Mouse (Mus musculus) gastrocnemius, adult 8-10 months (tissue): ENCODE measurements around the gene Fbxl12. TPM values are rescaled to one million over a fixed set of nuclear protein-coding genes. Genes with fewer than 3 reads are reported as not detected.
"Not testable (repeated sequence)": the region's sequence is repeated elsewhere in the genome, so short reads cannot be mapped to it uniquely, and the experiment has no call there.

Experiments
- DNase-seq, 2 experiments: peaks; one replicate each; pipeline ENCODE4 v3.0.0; 2022; ENCODE audit warnings: low spot score in 2 of 2
- total RNA-seq, 4 experiments: library from RNA; stranded (reverse); gene quantifications; 2 replicates each; pipeline ENCODE4 v1.2.4; 2022

The Fbxl12 gene
- total RNA-seq, 4 experiments from 2014 or later: 3.8 to 5.9 (median 4.7) TPM

DNA sequence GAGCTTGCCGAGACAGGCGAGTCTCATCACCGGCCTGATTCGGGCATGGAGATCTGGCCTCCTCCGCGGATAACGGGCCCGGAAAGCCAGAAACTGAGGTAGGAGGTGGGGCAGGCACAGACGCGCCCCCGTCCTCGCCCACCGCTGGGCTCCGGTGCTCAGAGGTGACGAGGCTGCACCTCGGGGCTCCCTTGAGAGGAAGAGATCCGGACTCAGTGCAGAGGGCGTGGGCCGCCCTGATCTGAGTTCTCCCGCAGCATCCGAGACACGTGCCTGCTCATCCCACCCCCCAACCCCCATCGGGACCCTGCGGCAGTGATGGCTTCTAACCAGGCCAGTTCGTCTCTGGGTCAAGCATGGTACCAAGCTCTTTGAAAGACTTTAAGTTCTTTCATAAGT lies 7.7 kb upstream of the Fbxl12 start:
- DNase-seq: no peak

DNA sequence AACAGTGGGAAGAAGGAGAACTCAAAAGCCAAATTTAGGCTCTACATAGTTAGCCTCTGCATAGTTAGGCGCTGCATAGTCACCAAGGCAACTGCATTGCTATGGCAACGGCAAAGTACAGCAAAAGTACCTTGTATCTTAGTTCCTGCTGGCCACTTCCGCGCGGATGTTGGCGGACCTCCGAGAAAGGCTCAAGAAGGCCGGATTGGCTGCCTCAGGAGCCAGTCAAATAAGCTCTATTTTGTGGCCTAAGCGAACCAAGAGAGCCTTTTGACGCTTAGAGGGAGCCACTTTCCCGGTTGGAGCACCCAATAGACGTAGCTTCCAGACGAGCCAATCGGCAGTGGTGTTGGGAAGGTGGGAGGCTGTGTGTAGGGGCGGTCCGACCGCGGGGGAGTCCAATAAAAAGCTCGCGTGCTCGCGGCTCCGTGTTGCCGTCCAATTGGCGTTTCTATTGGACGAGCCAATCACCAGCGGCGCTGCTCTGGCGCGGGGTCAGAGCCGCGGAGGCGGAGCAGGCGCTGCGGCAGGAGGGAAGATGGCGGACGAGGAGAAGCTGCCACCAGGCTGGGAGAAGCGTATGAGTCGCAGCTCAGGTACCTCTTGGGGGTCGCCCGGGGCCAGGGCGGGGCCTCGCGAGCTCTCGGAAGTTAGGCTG lies 7.2 kb upstream of the Fbxl12 start, which contains the start of gene Pin1:
Gene Pin1, plus strand, starts transcription at position 494 of the 658 bp plus-strand sequence.
- DNase-seq: peak; percentile 94 to 98

DNA sequence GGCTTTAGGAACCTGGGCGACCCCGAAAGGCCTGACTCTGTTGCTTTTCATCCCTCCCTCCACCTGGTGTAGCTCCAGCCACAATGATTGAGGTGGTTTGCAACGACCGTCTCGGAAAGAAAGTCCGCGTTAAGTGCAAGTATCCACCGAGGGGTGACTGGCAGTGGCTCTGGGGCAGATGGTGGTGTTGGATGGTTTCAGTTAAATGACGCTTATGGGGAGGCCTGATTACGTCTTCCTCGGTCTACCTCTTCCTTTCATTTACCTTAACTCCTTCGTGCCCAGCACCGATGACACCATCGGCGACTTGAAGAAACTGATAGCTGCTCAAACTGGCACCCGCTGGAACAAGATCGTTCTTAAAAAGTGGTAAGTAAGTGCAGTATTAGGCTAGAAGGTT lies 554 bp upstream of the Fbxl12 start:
- no peak for DNase-seq

DNA sequence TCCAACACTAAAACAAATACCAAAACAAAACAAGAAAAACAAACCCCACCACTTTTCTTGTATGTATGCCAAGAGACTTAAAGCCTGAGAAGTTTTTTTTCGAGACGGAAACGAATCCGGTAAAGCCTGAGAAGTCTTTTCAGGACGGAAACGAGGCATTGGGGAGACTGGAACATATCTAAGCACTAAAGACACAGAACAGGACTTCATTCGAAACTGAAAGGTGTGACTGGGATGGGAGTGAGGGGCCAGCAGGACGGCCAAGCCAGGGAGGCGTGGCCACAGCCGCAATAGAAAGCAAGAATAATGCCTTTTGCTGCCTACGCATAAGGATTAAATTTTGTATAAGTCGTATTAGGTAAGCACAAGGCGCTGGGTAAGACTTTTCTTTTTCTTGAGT lies 786 bp downstream of the Fbxl12 start:
- no peak for DNase-seq

DNA sequence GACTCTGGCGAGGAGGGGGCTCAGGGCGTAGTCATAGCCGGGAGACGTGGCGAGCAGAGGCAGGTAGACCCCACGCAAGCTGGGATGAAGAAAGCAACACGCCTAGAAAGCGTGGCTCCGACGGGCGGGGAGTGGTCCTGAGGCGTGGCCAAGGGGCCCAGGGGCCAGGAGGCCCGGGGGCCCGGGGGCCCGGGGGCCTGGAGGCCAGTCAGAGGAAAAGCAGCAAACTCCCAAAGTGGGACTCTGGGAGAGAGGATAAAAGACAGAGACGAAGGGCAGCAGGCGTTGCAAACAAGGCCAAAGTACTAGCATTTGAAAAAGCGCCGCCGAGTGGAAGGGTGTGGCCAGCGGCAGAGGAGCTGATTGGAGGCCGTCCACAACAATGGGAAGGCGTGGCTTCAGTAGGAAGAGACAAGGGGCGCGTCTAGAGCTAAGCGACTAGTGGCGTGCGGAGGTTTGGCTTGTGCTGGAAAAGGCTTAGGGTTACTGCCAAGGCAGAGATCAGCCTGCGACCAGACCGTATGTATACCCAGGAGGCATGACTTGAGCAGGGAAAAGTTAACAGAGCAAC lies 1.6 kb downstream of the Fbxl12 start:
- DNase-seq: peak; percentile 39 to 57

DNA sequence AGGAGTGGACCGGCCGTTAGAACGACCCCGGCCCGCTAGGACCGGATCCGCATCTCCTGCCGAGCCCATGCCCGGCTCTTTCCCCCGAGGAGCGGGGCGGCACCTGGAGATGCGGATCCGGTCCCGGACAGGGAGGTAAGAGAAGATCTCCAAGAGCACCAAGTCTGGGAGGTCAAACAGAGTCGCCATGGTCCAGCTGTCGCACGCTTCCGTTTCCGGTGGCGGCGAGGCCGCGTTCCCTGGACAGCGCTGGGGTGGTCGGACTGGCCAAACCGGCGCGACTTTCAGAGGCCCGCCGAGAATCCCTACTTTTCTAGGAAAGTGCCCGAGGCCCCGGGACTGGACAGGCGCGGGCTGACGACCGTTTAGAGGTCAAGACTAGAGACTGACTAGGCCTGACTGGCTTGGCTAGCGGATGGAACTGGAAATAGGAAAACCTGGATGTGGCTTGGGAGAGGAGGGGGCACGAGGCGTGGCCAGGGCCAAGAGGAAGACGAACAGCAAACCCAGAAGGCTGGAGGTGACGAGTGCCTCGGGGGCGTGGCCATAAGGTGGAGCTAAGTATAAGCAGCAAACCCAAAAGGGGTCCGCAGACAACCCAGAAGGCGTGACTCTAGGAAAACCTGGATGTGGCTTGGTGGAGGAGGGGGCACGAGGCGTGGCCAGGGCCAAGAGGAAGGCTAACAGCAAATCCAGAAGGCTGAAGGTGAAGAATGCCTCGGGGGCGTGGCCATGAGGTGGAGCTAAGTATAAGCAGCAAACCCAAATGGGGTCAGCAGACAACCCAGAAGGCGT lies 2.3 kb downstream of the Fbxl12 start, which contains the start of gene Ubl5:
Gene Ubl5, plus strand, starts transcription at position 778 of the 795 bp plus-strand sequence.
- DNase-seq: no peak

DNA sequence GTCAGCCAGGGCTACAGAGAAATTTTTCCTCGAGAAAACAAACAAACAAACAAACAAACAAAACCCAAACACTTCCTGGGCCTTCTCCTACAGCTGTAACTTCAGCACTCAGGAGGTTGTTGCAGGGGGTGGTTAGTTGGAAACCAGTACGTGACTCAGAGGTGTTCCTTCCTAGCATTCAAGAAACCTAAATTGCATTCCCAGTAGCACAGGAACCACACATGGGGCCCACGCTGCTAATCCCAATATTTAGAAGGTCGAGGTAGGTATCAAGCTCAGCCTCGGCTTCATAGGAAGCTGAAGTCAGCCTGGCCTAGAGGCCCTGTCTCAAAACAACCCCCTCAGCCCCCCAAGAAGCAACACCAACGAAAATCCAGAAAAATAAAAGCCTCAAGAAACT lies 3.1 kb downstream of the Fbxl12 start:
- DNase-seq: no peak

DNA sequence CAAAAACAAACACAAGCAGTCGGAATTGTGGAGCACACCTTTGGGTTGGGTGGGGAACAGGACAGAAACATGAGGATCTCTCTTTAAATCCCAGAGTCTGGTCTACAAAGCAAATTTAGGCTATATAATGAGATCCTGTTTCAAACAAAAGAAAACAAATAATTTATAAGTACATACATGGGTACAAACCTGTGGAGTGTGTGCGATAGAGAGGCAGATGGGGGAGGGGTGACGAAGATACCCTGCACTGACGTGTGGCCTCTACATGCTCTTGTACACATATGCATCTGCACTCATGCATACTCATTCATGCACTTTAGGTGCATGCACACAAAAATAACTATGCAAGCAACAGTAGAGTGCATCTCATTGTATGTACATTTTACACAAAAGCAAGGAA lies 5.1 kb downstream of the Fbxl12 start:
- DNase-seq: no peak

DNA sequence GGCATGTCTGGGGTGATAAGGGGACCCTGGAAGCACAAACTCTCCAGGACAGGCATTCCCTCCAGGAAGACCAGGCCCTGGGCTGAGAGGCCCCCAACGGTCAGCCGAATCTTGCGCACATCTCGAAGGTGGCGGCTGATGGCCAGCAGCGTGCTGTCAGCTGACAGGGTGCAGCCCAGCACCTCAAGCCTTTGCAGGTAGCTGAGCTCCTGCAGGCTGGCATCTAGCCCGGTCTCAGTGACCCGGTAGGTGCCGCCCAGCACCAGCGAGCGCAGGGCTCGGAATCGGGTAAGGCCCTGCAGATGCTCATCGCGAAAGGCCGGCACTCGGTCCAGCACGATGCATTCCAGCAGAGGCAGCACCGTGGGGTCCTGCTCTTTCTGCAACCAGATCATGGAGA lies 6.0 kb downstream of the Fbxl12 start:
- DNase-seq: no peak

DNA sequence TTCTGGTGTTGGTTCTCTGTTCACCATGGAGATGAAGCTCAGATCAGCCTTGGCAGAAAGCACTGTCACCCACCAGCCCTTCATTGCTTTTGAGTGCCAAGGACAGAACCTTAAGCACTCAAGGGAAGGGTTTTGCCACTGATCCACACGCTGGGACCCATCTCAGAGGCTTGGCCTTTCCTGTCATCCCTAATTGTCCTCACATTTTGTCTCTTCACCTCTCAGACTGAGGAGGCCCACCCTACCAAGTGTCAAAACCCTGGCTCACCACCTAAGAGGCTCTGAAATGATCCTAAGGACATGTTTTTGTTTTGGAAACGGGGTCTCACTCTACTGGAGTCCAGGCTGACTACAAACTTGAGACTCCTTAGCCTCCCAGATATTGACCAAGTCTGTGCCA lies 7.8 kb downstream of the Fbxl12 start:
- DNase-seq: no peak

DNA sequence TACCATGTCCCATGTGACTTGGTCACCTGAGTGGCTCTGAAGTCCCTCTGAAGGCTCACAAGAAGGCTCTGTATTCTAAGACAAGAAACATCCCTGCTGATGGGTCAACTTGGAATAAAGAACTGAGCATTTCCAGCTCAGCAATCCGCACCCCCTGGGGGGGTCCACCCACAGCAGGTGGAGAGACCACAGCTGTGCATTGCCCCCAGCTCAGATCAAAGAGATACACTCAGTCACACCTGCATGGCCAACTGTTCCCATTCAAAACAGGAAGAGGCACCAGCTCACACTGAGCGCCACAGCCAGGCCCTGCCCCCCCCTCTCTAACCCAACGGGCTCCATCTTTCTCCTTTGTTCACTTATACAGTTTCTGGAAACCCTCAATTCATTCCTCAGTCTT lies 8.3 kb downstream of the Fbxl12 start:
- no peak for DNase-seq

DNA sequence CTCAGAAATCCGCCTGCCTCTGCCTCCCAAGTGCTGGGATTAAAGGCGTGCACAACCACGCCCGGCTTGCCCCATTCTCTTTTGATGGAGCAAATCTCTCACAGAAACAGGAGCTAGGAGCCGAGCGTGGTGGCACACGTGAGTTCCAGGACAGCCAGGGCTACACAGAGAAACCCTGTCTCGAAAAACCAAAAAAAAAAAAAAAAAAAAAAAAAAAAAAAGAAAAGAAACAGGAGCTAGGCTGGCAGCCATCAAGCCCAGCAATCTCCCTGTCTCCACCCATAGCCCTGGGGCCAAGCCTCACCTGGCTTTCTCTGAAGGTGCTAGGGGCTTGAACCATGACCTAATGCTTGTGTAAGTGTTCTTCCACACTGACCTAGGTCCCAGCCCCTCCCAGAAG lies 8.9 kb downstream of the Fbxl12 start:
- not testable (repeated sequence) for DNase-seq

DNA sequence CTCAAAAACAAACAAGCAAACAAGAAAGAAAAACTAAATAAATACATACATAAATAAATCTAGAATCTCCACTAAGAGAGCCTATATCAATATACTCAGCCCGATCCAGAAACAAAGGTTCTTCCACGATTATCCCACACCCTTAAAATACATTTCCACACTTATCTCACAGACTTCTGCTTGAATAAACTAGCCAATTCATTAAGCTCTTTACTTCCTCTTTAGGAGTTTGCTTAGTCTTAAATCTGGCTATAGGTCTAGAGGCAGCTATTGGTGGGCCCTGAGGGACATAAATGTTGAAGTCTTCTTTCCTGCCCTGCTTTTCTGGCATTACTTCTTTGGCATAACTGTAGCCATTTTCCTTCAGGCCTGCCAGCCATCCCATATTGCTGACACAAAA lies 13.2 kb downstream of the Fbxl12 start:
- no peak for DNase-seq

DNA sequence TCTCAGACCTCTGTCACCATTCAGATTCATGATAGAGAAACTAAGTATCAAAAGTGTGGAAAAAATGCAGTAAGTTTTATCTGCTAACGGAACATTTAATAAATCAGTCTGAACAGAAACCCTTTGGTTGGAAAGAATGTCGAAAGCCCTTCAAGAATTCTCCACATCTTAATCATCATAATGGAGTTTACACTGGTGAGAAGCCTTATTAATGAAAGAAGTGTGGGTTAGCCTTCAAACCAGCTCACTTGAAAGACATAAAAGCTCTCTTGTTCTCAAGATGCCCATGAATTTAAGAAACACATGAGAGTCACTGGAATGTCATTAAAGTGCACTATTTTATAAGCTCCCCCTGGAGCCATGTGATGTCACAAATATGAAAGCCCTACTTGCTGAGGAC lies 27.9 kb downstream of the Fbxl12 start:
- no peak for DNase-seq

DNA sequence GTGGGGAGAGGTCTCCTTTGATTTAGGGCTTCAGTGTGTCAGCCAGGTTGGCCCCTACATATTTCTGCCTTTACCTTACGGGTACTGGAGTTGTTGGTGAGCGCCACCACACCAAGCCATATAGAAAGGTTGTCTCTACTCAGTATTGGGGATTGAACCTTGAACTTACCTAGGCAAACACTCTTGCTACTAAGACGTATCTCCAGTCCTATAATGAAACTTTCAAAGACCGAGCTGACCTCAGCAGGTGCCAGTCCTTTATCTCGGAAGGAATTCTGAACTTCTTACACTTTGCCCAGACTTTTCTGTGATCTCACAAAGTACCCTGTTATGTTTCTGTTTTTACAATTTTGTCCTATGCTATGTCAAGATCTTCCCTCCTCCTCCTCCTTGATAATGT lies 32.6 kb downstream of the Fbxl12 start:
- no peak for DNase-seq

DNA sequence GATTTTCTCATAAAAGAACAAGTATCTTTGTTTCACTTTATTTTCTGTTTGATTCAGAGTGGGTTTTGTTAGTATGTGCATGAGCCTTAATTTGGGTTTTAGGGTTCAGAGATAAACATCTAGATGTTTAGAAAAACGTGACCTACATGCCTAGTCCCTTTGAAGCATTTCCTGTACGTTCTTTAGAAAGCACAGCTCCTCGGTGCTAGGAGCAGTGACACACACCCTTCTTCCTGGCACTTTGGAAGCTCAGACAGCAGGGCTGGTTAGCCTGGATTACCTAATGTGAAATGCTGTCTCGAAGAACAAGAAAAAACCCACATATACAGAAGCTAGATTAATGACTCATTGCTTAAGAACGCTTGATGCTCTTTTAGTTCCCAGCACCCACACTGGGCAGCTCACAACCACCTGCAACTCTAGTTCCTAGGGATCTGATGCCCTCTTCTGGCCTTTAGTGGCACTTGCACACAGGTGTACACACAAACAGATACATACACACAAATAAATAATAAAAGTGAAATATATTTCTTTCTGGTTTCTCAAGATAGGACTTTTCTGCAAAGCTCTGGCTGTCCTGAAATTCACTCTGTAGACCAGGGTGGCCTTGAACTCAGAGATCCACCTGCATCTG lies 34.6 kb downstream of the Fbxl12 start:
- no peak for DNase-seq

DNA sequence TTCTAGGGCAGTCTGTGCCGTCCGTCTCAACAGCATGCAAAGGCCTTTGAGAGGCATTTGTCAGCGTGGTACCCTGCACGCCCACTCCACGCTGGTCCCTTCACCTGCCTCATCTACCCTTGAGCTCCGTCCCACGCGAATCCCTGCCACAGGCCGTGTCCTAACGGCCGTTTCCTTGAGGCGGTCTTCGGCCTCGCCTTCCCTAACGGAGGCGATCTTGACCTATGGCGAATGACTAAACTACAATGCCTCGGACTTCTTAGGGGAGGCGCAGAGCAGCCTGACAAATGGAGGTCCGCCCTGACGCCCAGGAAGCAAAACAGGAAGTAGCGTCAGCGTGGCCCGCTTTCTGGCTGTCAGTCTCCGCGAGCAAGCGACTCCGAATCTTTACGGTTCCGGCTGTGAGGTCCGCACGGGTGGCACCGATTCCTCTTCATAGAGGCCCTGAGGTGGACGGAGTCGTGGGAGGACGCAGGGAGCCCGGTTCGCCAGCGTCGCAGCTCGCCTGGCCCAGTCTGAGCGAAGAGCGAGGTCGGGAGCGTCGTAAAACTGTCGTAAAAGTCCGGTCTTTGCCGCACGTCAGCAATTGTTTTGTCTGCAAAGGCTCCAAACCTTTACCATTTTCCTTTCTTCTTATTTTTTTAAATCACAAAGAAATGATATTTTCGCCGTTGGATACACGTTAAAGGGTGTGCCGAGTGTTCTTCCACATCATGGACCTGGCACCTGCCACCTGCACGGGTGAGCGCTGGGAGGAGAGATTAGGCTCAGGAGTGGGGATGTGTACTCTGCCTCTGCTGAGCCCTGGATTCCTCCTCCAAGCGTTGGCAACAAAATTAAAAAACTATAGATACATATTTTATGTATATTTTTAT lies 37.2 kb downstream of the Fbxl12 start:
- DNase-seq: peak; percentile 66 to 70

DNA sequence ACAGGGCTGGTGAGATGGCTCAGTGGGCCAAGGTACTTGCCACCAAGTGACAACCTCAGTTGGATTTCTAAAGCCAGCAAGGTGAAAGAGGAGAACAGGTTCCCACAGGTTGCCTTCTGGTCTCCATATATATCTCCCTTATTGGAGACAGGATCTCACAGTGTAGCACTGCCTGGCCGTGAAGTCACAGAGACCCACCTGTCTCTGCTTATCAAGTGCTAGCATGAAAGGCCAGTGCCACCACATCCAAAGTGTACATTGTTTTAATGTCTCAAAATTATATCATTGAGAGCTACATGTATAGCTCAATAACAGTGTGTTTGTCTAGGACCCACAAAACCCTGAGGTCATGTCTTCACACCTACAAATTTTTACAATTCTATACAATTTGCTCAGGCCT lies 38.3 kb downstream of the Fbxl12 start:
- DNase-seq: no peak

DNA sequence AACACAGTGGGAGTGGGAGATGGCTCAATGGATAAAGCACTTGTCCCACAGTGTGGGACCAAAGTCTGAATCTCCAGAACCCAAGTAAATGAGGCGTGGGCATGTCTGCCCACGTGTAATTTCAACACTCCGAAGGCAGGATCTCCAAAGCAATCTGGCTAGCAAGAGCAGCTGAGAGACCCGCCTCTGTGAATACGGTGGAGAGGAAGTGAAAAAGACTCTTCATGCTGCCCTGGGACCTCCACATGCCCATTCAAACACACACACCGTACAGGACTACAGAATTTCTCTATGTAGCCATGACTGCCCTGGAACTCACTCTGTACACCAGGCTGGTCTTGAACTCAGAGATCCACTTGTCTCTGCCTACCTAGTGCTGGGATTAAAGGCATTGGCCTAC lies 43.3 kb downstream of the Fbxl12 start:
- no peak for DNase-seq

DNA sequence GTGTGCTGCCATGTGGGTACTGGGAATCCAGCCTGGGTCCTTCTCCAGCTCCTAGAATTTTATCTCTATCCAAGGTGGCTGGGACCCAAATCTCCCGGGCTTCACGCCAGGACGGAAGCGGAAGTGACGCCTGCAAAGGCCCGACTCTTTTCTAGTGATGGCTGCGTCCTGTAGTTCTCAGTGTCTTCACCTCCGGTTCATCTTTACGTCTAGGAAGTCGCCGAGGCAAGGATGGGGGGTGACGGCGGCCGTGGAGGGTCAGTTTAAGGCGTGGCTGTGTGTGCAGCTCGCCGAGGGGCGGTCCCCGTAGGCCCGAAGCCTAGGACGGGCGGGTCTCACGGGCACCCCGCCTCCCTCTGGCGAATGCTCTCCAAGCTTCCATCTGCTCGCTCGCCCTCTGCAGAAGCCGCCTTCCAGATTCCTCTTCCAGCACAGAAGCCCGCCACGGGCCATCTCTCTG lies 63.4 kb downstream of the Fbxl12 start, which contains the start of gene Zfp846:
Gene Zfp846, plus strand, starts transcription at position 117 of the 460 bp plus-strand sequence.
- DNase-seq: peak; percentile 97 to 98

DNA sequence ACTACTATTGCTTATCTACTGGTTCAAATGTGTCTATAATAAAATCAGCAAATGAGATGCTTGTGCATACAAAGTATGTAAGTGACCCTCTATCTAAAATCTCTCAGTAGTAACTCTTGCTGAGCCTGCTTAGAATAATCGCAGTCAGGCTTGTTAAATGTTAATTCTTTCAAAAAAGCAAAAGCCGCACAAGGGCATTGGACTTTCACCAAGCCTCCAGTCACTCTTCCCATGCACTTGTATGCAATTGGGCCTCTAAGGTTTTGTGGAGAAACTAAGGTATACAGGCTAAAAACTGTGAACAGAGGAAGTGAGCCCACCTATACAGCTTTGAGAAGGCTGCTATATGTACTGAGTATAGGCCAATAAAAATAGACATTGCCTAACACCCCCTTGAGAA lies 68.0 kb downstream of the Fbxl12 start:
- DNase-seq: no peak
